Mouse (Mus musculus): ENCODE measurements around the gene Accs. TPM values are rescaled to one million over a fixed set of nuclear protein-coding genes. Genes with fewer than 3 reads are reported as not detected.

The Accs gene
- polyA plus RNA-seq, 1 experiment from 2014 or later: 7.2 TPM

DNA sequence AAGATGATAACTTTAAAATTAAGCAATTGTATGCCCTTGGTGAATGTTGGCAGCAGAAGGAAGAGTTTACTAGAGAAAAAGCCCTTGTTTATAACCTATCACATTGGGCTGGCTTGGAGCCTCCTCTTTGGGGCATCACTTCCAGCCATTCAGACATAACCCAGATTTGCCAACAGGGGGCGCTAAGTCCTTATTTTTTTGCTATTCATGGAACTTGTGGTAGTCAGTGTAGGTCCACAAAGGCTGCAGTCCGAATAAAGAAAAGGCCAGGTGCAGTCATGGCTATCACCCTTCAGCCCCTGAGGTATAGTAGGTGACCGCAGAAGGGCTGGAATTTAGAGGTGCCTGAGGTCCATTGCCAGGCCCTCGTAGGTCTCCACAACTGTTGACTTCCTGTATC lies 21.1 kb upstream of the Accs start:
- peaks cover 5% of the 10 kb centered on the region for H3K4me1 ChIP-seq (ENCODE audit: control insufficient read depth, insufficient read depth, low read length)
- 0 out of 2 replicates have a peak, but pooled peaks have one; percentile 23 for ATAC-seq (ENCODE audit: insufficient read depth, low FRiP score)
- H3K36me3 ChIP-seq (ENCODE audit: control insufficient read depth, insufficient read depth, low read length): no peaks in the 10 kb centered on the region
- no peaks in the 10 kb centered on the region for H3K9me3 ChIP-seq (replicated peaks; ENCODE audit: control insufficient read depth, low read length)
- H3K27me3 ChIP-seq (ENCODE audit: control insufficient read depth, insufficient read depth, low read length): no peaks in the 10 kb centered on the region
- H3K9ac ChIP-seq (ENCODE audit: low read length): no peak overlapping the region
- no peak overlapping the region for H3K4me2 ChIP-seq (ENCODE audit: low read depth, low read length)
- H3K4me3 ChIP-seq (replicated peaks; ENCODE audit: low read length): no peak overlapping the region
- 40% methylated on average over 4 of the region's 4 CpGs for WGBS
- no peak overlapping the region for H3K27ac ChIP-seq (ENCODE audit: low read length)

DNA sequence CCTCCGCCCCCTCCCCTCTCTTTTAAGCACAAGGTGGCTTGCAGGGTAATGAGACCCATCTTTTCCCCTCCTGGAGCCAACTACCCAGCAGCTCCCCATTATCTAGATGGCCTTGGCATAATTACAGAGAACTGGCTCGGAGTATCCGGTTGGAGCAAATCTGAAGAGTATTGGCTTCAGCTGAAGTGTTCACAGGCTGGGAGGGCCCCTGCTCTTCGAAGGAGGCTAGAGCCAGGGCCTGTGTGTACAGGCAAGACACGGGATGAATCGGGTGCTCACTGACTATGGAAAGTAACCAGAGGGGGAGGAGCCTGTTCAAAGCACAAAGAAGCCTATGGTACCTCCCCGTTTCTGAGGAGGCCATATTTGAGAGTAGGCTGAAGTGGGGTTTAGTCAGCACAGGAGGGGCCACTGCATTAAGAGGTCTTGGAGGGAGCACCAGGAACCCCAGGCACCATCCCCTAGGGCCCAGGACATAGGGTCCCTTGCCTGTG lies 19.4 kb upstream of the Accs start, which contains the start of gene Accsl:
Gene Accsl, minus strand, starts transcription at position 51 of the 494 bp plus-strand sequence.
- no peak for ATAC-seq (ENCODE audit: insufficient read depth, low FRiP score)
- Histone ChIP-seq H3K27me3 (ENCODE audit: control insufficient read depth, insufficient read depth, low read length) (no peaks in the 10 kb centered on the region), H3K4me2 (ENCODE audit: low read depth, low read length) (no peak within 1 kb of the TSS), H3K9me3 (replicated peaks; ENCODE audit: control insufficient read depth, low read length) (no peaks in the 10 kb centered on the region), H3K4me1 (ENCODE audit: control insufficient read depth, insufficient read depth, low read length) (peaks cover 5% of the 10 kb centered on the region), H3K36me3 (ENCODE audit: control insufficient read depth, insufficient read depth, low read length) (no peaks in the 10 kb centered on the region), H3K9ac (ENCODE audit: low read length) (no peak within 1 kb of the TSS), H3K4me3 (replicated peaks; ENCODE audit: low read length) (no peak within 1 kb of the TSS), H3K27ac (ENCODE audit: low read length) (no peak within 1 kb of the TSS)
- WGBS: 66% methylated on average over 7 of the region's 7 CpGs

DNA sequence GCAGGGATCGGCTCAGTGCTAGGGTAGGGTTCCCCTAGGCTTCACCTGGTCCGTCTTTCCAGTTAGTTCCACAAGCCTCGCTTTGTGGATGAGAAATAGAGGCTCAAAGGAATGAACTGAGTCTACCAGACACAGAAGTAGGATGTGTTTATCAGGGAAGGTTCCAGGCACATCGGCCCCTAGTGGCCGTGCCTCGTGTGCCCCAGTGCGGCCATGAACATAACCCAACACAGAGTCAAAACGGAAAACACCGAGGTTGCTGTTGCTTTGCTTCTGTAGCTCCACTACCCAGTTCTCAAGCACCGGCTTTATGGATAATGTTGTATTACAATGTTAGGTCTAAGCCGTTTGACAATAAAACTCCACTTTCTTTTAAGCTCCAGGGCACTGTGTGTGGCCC lies 18.8 kb upstream of the Accs start:
- Histone ChIP-seq H3K27me3 (ENCODE audit: control insufficient read depth, insufficient read depth, low read length) (no peaks in the 10 kb centered on the region), H3K4me3 (replicated peaks; ENCODE audit: low read length) (no peak overlapping the region), H3K4me1 (ENCODE audit: control insufficient read depth, insufficient read depth, low read length) (peaks cover 2% of the 10 kb centered on the region; the same call in 1 of the 2 replicates), H3K9ac (ENCODE audit: low read length) (no peak overlapping the region), H3K27ac (ENCODE audit: low read length) (no peak overlapping the region), H3K4me2 (ENCODE audit: low read depth, low read length) (no peak overlapping the region), H3K36me3 (ENCODE audit: control insufficient read depth, insufficient read depth, low read length) (no peaks in the 10 kb centered on the region), H3K9me3 (replicated peaks; ENCODE audit: control insufficient read depth, low read length) (no peaks in the 10 kb centered on the region)
- 82% methylated on average over 11 of the region's 11 CpGs for WGBS
- no peak for ATAC-seq (ENCODE audit: insufficient read depth, low FRiP score)

DNA sequence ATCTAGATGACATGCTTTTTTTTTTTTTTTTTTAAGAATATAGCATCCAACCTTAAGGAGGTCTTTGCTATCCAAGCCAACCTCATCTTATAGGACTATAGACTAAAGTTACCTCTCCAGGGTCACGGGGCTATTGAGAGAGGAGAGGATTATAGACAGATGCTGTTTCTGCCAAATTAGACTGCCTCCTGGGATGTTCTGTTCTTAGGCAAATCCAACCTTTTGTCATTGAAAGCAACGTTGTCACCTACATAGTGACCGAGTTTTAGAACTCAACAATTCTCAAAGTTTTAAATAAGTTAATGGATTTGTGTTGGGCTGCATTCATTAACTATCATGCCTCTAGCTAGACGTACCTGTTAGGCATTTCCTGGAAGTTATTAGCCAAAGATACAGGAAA lies 13.5 kb upstream of the Accs start:
- 72% methylated on average over 4 of the region's 4 CpGs for WGBS
- Histone ChIP-seq H3K27ac (ENCODE audit: low read length) (no peak overlapping the region), H3K27me3 (ENCODE audit: control insufficient read depth, insufficient read depth, low read length) (no peaks in the 10 kb centered on the region), H3K4me1 (ENCODE audit: control insufficient read depth, insufficient read depth, low read length) (no peaks in the 10 kb centered on the region), H3K4me3 (replicated peaks; ENCODE audit: low read length) (no peak overlapping the region), H3K9me3 (replicated peaks; ENCODE audit: control insufficient read depth, low read length) (no peaks in the 10 kb centered on the region), H3K9ac (ENCODE audit: low read length) (no peak overlapping the region), H3K4me2 (ENCODE audit: low read depth, low read length) (no peak overlapping the region), H3K36me3 (ENCODE audit: control insufficient read depth, insufficient read depth, low read length) (no peaks in the 10 kb centered on the region)
- no peak for ATAC-seq (ENCODE audit: insufficient read depth, low FRiP score)

DNA sequence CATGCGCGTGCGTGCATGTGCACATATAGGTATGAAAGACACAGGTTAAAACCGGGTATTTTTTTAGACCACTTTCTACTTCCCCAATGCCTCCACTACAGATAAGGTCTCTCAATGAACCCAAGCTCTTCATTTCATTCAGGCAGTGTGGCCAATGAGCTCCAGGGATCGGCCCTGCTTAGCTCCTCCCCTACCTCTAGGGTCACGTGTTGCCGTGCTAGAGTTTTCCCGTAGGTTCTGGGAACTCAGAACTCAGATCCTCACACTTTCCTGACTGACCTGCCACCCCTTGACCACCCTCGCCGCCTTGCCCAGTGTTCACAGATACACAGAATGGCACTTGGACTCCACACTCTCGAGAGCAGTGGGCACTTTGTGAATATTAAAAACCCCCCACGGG lies 9.1 kb upstream of the Accs start:
- 70% methylated on average over 12 of the region's 12 CpGs for WGBS
- Histone ChIP-seq H3K27ac (ENCODE audit: low read length) (no peak overlapping the region), H3K4me2 (ENCODE audit: low read depth, low read length) (no peak overlapping the region), H3K9ac (ENCODE audit: low read length) (no peak overlapping the region), H3K36me3 (ENCODE audit: control insufficient read depth, insufficient read depth, low read length) (no peaks in the 10 kb centered on the region), H3K9me3 (replicated peaks; ENCODE audit: control insufficient read depth, low read length) (no peaks in the 10 kb centered on the region), H3K4me1 (ENCODE audit: control insufficient read depth, insufficient read depth, low read length) (0 out of 2 replicates have a peak, but pooled peaks cover 4% of the 10 kb centered on the region), H3K27me3 (ENCODE audit: control insufficient read depth, insufficient read depth, low read length) (no peaks in the 10 kb centered on the region), H3K4me3 (replicated peaks; ENCODE audit: low read length) (no peak overlapping the region)
- no peak for ATAC-seq (ENCODE audit: insufficient read depth, low FRiP score)

DNA sequence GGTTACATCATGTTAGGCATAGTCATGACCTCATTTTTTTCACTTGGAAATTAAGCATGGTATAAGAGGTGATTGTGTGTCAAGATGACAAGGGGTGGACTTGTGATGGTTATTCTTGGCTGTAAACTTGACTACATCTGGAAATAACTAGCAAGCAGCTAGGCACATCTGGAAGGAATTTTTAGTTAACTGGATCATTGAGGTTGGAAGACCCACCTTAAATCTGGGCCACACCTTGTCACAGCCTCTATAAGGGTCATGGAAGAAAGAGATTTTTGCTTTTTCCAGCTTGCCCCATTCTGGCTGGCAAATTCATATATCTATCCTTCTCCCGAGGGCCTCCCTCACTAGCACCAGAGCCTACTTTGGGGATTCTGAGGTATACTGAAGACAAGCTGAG lies 1.6 kb upstream of the Accs start:
- ATAC-seq (ENCODE audit: insufficient read depth, low FRiP score): no peak
- Histone ChIP-seq H3K9ac (ENCODE audit: low read length) (no peak overlapping the region), H3K27ac (ENCODE audit: low read length) (no peak overlapping the region), H3K36me3 (ENCODE audit: control insufficient read depth, insufficient read depth, low read length) (no peaks in the 10 kb centered on the region), H3K9me3 (replicated peaks; ENCODE audit: control insufficient read depth, low read length) (no peaks in the 10 kb centered on the region), H3K27me3 (ENCODE audit: control insufficient read depth, insufficient read depth, low read length) (no peaks in the 10 kb centered on the region), H3K4me3 (replicated peaks; ENCODE audit: low read length) (no peak overlapping the region), H3K4me1 (ENCODE audit: control insufficient read depth, insufficient read depth, low read length) (peaks cover 16% of the 10 kb centered on the region), H3K4me2 (ENCODE audit: low read depth, low read length) (no peak overlapping the region)
- 84% methylated on average over 1 of the region's 1 CpGs for WGBS

DNA sequence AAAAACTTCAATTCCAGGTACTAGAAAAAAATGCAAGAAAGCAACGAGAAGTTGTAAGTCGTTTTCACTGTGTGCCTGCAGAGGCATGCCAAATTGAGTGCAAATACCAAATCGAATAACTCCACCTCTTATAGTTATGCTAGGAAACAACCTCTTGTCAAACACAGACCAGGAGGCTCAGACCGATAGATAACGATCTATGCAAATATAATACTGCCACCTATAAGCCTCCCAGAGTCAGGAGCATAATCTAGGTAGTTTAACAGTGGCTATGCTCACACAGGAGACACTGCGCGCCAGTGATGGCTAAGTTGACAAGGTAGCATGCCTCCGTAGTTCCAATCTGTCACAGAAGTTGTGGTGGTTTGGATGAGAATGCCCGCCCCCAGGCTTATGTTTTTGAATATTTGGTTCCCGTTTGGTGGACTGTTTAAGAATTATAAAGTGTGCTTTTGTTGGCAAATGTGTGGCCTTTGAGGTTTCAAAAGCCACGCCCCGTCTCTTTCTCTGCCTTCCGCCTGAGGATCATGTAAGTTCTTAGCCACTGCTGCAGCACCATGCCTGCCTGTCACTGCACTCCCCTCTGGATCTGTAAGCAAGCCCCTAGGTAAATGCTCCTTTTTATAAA lies 688 bp upstream of the Accs start:
- 43% methylated on average over 13 of the region's 13 CpGs for WGBS
- no peaks in the 10 kb centered on the region for H3K9me3 ChIP-seq (replicated peaks; ENCODE audit: control insufficient read depth, low read length)
- no peak overlapping the region for H3K27ac ChIP-seq (ENCODE audit: low read length)
- H3K27me3 ChIP-seq (ENCODE audit: control insufficient read depth, insufficient read depth, low read length): no peaks in the 10 kb centered on the region
- peak overlapping the region; percentile 88 for H3K4me2 ChIP-seq (ENCODE audit: low read depth, low read length)
- H3K36me3 ChIP-seq (ENCODE audit: control insufficient read depth, insufficient read depth, low read length): no peaks in the 10 kb centered on the region
- no peak for ATAC-seq (ENCODE audit: insufficient read depth, low FRiP score)
- H3K9ac ChIP-seq (ENCODE audit: low read length): no peak overlapping the region
- no peak overlapping the region for H3K4me3 ChIP-seq (replicated peaks; ENCODE audit: low read length)
- H3K4me1 ChIP-seq (ENCODE audit: control insufficient read depth, insufficient read depth, low read length): peaks cover 13% of the 10 kb centered on the region

DNA sequence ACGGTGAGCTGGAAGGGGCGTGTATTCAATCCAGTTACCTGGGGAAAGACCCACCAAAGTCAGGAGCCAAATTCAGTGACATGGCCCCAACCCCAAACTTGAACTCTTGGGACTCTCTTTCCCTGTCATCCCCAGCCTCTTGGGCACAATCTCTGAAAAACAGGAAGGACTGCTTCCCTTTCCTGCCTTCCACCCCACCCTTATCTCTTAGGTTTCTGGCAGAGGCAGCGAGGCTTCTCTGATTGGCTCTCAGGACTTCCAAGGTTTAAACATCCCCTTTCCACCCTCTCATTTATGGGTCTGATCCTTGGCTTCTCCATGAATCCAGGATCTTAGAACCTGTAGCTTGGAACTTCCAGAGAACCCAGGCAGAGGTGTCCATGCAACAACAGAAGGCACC lies 8.4 kb downstream of the Accs start:
- WGBS: 90% methylated on average over 3 of the region's 3 CpGs
- H3K9ac ChIP-seq (ENCODE audit: low read length): no peak overlapping the region
- H3K36me3 ChIP-seq (ENCODE audit: control insufficient read depth, insufficient read depth, low read length): peaks cover 20% of the 10 kb centered on the region

DNA sequence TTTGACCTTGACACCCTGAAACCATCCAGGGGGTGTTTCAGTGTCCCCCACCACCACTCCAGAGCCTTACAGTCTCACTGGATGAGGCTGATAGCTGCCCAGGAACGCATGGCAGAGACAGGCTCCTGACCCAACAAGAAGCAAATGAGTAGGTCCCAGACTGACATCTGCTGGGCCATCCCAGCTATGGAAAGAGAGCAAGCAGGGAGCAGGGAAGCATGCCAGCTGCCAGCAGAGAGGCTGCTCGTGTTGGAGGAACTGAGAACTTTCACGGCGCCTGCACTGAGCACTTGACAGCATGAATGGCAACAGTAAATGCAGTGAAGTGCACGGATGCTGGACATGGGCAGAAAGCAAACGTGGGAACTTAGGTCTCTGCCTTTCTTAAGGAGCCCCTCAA lies 9.6 kb downstream of the Accs start:
- Histone ChIP-seq H3K4me3 (replicated peaks; ENCODE audit: low read length) (no peak overlapping the region), H3K9ac (ENCODE audit: low read length) (no peak overlapping the region), H3K4me1 (ENCODE audit: control insufficient read depth, insufficient read depth, low read length) (no peaks in the 10 kb centered on the region), H3K9me3 (replicated peaks; ENCODE audit: control insufficient read depth, low read length) (no peaks in the 10 kb centered on the region), H3K27ac (ENCODE audit: low read length) (no peak overlapping the region), H3K4me2 (ENCODE audit: low read depth, low read length) (no peak overlapping the region), H3K36me3 (ENCODE audit: control insufficient read depth, insufficient read depth, low read length) (peaks cover 20% of the 10 kb centered on the region), H3K27me3 (ENCODE audit: control insufficient read depth, insufficient read depth, low read length) (no peaks in the 10 kb centered on the region)
- 85% methylated on average over 6 of the region's 6 CpGs for WGBS
- no peak for ATAC-seq (ENCODE audit: insufficient read depth, low FRiP score)

More for the DNA sequence above, 8.4 kb downstream of the Accs start:
- no peaks in the 10 kb centered on the region for H3K4me1 ChIP-seq (ENCODE audit: control insufficient read depth, insufficient read depth, low read length)
- no peak overlapping the region for H3K4me2 ChIP-seq (ENCODE audit: low read depth, low read length)
- H3K4me3 ChIP-seq (replicated peaks; ENCODE audit: low read length): no peak overlapping the region
- H3K27ac ChIP-seq (ENCODE audit: low read length): no peak overlapping the region
- no peaks in the 10 kb centered on the region for H3K27me3 ChIP-seq (ENCODE audit: control insufficient read depth, insufficient read depth, low read length)
- ATAC-seq (ENCODE audit: insufficient read depth, low FRiP score): no peak
- H3K9me3 ChIP-seq (replicated peaks; ENCODE audit: control insufficient read depth, low read length): no peaks in the 10 kb centered on the region

Data from stomach, embryonic 16.5 days (tissue).